Mouse (Mus musculus) heart, postnatal 0 days (tissue): ENCODE data around the gene Cpm. TPM values are rescaled to one million over a fixed set of nuclear protein-coding genes. Genes with fewer than 3 reads are reported as not detected.

Experiments used
- ATAC-seq: fragments of 200-750 bp; cut with Nextera tagmentation; 2 replicates; pipeline ENCODE4 v1.8.0; 2017; ENCODE audit warnings: low read depth, moderate number of reproducible peaks, moderate library complexity; ENCODE audit not compliant: insufficient read depth
- DNase-seq: peaks from one replicate; pipeline ENCODE4 v3.0.0-alpha.2; 2016; ENCODE audit warnings: low spot score
- H3K27ac ChIP-seq: fragments of 300-500 bp; sonication (generic); 2 replicates; pipeline ENCODE4 v1.5.1; 2014; ENCODE audit warnings: low read depth, mild to moderate bottlenecking
- H3K27me3 ChIP-seq: fragments of 300-500 bp; sonication (generic); 2 replicates; pipeline ENCODE4 v1.6.1; 2014; ENCODE audit warnings: low read length, mixed read lengths; ENCODE audit not compliant: control insufficient read depth, insufficient read depth
- H3K36me3 ChIP-seq: fragments of 300-500 bp; sonication (generic); replicated peaks from 2 replicates; pipeline ENCODE4 v1.6.1; 2014; ENCODE audit warnings: low read length, mixed read lengths; ENCODE audit not compliant: control insufficient read depth, insufficient read depth
- H3K4me1 ChIP-seq: fragments of 300-500 bp; sonication (generic); 2 replicates; pipeline ENCODE4 v1.6.1; 2014; ENCODE audit warnings: antibody characterized with exemption; ENCODE audit not compliant: control insufficient read depth, insufficient read depth
- H3K4me2 ChIP-seq: fragments of 300-500 bp; sonication (generic); 2 replicates; pipeline ENCODE4 v1.6.1; 2014; ENCODE audit warnings: low read depth, mild to moderate bottlenecking, low read length, moderate library complexity
- H3K4me3 ChIP-seq: fragments of 300-500 bp; sonication (generic); 2 replicates; pipeline ENCODE4 v1.5.1; 2014; ENCODE audit warnings: low read depth, low read length
- H3K9ac ChIP-seq: fragments of 300-500 bp; sonication (generic); replicated peaks from 2 replicates; pipeline ENCODE4 v1.6.1; 2014; ENCODE audit warnings: low read depth, low read length, mixed read lengths
- H3K9me3 ChIP-seq: fragments of 300-500 bp; sonication (generic); replicated peaks from 2 replicates; pipeline ENCODE4 v1.6.1; 2016; ENCODE audit warnings: low read length; ENCODE audit not compliant: control insufficient read depth
- CTCF ChIP-seq: IDR thresholded peaks from 2 replicates; pipeline ENCODE4 v1.5.1; 2016; ENCODE audit warnings: antibody characterized with exemption, control low read depth, low read depth
- EP300 ChIP-seq: IDR thresholded peaks from 2 replicates; pipeline ENCODE4 v1.6.1; 2016; ENCODE audit warnings: antibody characterized with exemption, low read depth
- WGBS: fragments of 180-500 bp; shearing (Covaris S2); extraction: QIAGEN DNeasy Blood & Tissue Kit; methylation state at CpG from one replicate; pipeline ENCODE4 v1.1.7; 2014; 5-methylcytosine and 5-hydroxymethylcytosine counted together
- polyA plus RNA-seq: library from polyadenylated mRNA; unstranded; fragments of >200 nt; fragmentation: Nextera tagmentation; extraction: Ambion mirVana; gene quantifications from 2 replicates; pipeline ENCODE4 v1.2.1, GENCODE M21; 2015
- total RNA-seq: library from RNA; depleted of rRNA; stranded (reverse); fragments of >200 nt; gene quantifications from 2 replicates; pipeline ENCODE4 v1.2.3, GENCODE M21; 2014; ENCODE audit warnings: low replicate concordance

The Cpm gene
- total and polyA plus RNA-seq, 2 experiments from 2014 or later = 0.53 to 2.0 TPM

- no peaks in the 10 kb centered on the region for H3K4me1 ChIP-seq
- H3K9me3 ChIP-seq = no peaks in the 10 kb centered on the region
- DNase-seq (no peak), ATAC-seq (no peak)
- no peaks in the 10 kb centered on the region for H3K27me3 ChIP-seq
- TF ChIP-seq CTCF (no peak), EP300 (no peak)
- H3K36me3 ChIP-seq = no peaks in the 10 kb centered on the region
- no peak overlapping the region for H3K4me2 ChIP-seq
- H3K9ac ChIP-seq = no peak overlapping the region
- H3K27ac ChIP-seq = no peak overlapping the region
- WGBS = 67% methylated on average over 8 of the region's 8 CpGs
- H3K4me3 ChIP-seq = no peak overlapping the region
These were observed 27.9 kb upstream of the Cpm start for GRCm38 (mm10) chr10:117601146-117602035.

DNA sequence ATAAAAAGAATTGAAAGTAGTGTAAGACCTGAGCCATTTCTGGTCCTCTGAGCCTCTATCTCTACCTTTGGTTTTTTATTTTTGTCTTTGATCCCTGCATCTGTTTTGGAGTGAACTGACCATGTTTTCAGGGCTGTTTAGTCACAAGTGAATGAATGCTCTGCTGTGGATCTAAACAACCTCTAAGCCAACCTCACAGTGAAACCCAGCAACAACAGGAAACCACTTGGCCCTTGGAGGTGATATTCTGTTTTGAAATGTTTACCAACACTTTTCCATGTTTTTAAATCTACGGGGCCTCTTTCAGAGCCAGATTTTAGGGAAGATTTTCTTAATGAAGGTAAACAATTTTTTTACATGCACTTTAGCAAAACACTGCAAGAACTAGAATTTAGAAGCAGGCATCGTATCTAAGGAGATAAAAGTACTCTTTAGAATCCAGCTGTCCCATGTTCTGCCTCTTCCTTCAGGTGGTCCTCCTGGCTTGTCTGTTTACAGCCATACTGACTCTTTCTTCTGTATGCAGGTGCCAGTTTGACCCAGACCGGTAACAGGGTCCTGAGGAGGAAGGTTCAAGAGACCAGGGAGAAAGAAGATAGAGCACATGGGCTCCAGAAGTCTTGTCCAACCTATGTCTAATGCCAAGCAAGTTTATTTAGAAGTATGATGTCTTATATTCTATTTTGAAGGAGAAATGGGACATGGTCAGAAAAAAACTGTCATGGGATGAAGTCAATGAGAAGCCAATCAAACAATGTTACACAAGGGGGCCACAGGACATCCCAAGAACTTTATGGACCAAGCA lies 26.8 kb upstream of the Cpm start:
- H3K27me3 ChIP-seq = no peaks in the 10 kb centered on the region
- 74% methylated on average over 3 of the region's 3 CpGs for WGBS
- no peak overlapping the region for H3K27ac ChIP-seq
- no peak overlapping the region for H3K4me2 ChIP-seq
- no peaks in the 10 kb centered on the region for H3K9me3 ChIP-seq
- TF ChIP-seq CTCF (no peak), EP300 (no peak)
- no peak overlapping the region for H3K4me3 ChIP-seq
- DNase-seq (no peak), ATAC-seq (no peak)
- no peak overlapping the region for H3K9ac ChIP-seq
- no peaks in the 10 kb centered on the region for H3K36me3 ChIP-seq
- H3K4me1 ChIP-seq = no peaks in the 10 kb centered on the region

DNA sequence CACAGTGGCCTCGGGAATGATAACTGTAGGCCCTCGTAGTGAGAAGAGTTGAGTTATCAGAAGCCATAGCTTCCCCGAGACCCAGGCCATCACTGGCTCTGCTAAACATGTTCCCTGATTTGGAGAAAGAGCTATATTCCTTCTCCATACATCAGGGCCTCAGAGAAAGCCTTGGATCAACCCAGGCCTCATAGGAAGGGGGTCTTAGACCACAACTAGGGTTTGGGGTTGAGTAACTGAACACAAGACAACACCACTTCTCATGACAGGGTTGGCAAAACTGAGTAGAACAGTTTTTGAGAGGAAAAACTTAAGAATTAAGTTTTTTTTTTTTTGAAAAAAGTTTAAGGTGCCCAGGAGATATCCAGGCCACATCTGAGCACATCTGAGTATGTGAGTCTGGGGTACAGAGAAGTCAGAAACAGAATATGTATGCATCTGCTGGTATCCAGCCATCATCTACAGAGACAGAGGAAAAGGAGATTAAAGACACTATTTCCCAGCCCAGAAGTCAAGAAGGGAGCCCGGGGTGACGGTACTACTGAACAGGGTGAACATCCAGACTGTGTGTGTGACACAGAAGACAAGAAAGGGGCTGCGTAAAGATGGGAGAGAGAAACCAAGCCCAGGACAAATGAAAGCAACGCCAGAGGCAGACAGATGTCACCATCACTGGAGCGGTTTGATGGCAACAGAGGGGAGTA lies 26.0 kb upstream of the Cpm start:
- DNase-seq (no peak), ATAC-seq (no peak)
- Histone ChIP-seq H3K4me3 (no peak overlapping the region), H3K9me3 (no peaks in the 10 kb centered on the region), H3K36me3 (no peaks in the 10 kb centered on the region), H3K4me2 (no peak overlapping the region), H3K27ac (no peak overlapping the region), H3K4me1 (no peaks in the 10 kb centered on the region), H3K27me3 (no peaks in the 10 kb centered on the region), H3K9ac (no peak overlapping the region)
- WGBS = 79% methylated on average over 8 of the region's 8 CpGs
- TF ChIP-seq EP300 (no peak), CTCF (no peak)

DNA sequence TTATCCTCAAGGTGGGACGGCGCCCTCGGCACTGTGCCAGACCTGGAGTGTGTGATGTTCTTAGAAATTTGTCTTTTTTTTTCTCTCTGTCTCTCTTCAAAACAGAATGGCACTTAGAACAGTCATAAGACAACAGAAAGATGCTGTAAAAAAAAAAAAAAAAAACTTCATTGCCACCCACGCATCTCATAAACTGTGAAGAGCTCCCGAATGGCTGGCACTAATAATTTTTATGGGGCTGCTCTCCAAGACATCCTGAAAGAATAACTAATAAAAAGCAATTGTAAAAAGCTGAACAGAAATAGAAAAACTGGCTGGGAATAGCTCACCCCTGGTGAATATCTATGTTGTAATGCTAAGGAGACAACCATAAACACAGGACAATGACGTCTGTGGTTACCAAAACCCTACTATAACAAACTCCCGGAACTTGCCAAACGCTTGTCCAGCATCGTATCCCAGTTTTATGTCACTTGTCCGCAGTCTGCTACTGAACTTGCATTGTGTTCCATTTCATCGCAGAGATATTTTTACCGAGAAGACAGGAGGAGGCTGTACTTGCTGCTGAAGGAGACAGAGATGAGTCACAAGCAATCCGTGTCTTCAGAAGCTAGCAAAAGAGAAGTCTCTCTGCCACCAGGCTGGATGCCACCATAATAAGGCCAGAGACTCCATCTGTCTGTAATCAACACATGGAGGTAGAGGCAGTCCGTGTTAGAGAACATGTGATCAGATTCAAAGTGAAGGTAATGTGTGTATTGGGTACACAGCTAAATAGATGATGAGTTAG lies 25.3 kb upstream of the Cpm start:
- ATAC-seq (no peak), DNase-seq (no peak)
- Histone ChIP-seq H3K27ac (no peak overlapping the region), H3K4me2 (no peak overlapping the region), H3K9me3 (no peaks in the 10 kb centered on the region), H3K9ac (no peak overlapping the region), H3K27me3 (no peaks in the 10 kb centered on the region), H3K4me1 (no peaks in the 10 kb centered on the region), H3K36me3 (no peaks in the 10 kb centered on the region), H3K4me3 (no peak overlapping the region)
- 86% methylated on average over 14 of the region's 14 CpGs for WGBS
- TF ChIP-seq CTCF (no peak), EP300 (no peak)
